Mouse (Mus musculus) natural killer cell, adult 2 months (primary cell): ENCODE data around the gene Lonp1.
A peak's percentile ranks its signal among the peaks of the same experiment; 100 is the strongest.
"Not testable (repeated sequence)": the region's sequence is repeated elsewhere in the genome, so short reads cannot be mapped to it uniquely, and the experiment has no call there.

Experiments used
- DNase-seq, 2 experiments: peaks; one replicate each; pipeline ENCODE4 v3.0.0; 2022; ENCODE audit warnings: low spot score in 2 of 2

The Lonp1 gene

GRCm38 (mm10) chr17:56626754-56627470, at the start of gene Lonp1:
Gene Lonp1 (minus strand): TSS chr17:56626887.
- DNase-seq, result peak; percentile 94 to 97

GRCm38 (mm10) chr17:56673647-56674416, 47.1 kb upstream of the Lonp1 start:
- no peak for DNase-seq

GRCm38 (mm10) chr17:56672941-56673646, 46.4 kb upstream of the Lonp1 start, which contains the start of gene Ranbp3:
Gene Ranbp3 (plus strand): TSS chr17:56673294.
- peak; percentile 99 for DNase-seq

DNA sequence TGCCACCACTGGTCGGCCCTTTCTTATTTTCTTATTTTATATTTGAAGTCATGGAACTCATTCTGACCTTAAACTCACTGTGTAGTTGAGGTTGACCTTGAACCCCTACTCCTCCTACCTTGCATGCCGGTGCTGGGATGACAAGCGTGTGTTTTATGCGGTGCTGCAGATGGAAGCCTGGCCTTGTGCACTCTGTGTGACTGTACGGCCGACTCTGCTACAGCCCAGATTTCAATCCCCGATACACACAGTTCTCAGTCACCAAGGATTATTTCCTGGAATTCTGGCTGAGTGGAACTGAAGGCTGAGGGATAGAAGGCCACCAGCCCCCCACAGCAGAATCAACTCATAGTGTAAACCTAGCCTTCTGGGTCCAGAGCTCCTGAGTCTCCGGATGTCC, 43.1 kb upstream of the Lonp1 start:
- DNase-seq, result no peak

DNA sequence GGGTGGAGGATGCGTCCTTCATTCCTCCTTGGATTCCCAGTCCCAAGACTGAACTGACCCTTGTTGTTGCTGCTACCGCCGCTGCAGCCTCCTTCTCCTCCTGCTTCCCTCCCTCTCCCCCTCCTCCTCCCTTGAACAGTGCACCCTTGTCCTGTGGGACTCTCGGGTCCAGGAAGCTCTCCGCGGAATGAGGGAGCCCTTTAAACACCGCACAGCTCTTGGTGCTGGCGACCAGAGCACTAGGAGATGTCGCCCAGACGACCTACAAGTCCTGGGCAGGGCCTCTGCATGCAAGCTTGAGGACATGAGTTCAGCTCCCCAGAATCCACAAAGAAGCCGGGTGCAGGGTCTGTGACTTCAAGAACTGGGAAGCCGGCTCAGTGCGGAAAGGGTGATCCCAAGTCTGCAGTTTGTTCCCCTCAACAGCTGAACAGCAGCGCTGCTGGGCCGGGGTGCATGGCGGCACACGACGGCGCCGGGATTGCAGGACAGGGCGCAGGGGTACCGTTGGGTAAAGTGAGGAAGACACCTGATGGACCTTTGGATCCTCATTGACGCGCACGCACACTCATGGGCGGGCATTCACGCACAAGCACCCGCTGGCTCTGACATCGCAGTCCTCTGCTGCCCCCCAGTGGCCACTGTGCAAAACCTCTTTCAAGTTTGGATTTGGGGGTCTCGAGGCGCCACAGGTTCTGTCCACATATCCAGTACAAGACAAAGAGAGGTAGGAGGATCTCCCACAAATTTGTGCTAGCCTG, 41.9 kb upstream of the Lonp1 start:
- DNase-seq, result peak; percentile 76 to 85

GRCm38 (mm10) chr17:56667591-56667990, 40.9 kb upstream of the Lonp1 start:
- DNase-seq, result no peak

DNA sequence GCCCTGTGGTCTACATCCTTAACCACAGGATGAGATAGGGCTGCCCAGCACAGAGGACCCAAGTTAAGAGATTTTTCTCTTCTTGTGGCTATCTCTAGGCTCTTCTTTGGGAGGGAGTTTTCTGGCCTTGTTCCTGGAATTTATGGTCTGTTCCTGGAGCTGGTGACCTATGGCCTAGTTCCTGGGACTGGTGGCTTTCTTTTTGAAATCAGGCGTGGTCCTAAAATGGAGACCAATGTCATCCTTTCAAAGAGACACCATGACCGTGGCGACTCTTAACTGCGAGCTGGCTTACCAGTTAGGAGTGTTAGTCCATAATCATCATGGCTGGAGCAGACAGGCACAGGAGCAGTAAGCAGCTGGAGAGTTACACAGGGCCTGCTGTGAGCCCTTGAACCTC, 39.7 kb upstream of the Lonp1 start:
- no peak for DNase-seq

DNA sequence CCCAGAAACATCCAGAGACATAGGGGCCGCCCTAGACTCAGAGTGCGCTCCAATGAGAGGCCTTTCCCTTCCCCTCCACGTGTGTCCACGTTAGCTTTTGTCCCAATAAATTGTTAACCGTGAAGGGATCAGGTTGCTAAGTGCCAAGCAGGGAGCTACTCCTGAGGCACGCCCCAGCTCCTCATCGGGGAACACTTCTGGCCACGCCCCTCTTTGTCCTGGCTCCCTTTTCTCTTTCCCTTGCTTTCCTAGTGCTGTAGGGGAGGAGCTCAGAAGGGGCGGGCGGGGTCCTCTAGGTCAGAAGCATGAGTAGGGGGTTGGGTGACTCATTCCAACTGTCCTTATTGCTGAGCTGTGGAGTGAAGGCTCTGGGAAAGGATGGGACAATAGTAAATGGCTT, 37.6 kb upstream of the Lonp1 start:
- DNase-seq, result no peak

DNA sequence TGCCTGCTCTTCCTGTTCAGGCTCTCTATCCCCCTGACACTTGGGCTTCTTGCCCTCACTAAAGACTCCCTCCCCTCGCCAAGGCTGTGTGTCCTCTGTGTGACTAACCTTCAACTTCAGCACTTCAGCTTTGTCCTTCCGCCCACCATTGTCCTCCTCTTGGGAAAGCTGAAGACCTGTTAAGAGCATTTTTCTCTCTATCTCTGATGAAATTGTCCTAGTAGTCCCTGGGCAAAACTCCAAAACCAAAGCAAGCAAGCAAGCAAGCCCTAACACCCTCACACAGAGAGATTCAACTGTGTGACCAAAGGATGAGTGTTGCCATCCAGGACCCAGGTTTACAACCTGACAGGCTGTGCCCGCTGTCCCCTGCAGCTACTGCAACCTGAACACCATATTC, 37.0 kb upstream of the Lonp1 start:
- DNase-seq, result no peak

DNA sequence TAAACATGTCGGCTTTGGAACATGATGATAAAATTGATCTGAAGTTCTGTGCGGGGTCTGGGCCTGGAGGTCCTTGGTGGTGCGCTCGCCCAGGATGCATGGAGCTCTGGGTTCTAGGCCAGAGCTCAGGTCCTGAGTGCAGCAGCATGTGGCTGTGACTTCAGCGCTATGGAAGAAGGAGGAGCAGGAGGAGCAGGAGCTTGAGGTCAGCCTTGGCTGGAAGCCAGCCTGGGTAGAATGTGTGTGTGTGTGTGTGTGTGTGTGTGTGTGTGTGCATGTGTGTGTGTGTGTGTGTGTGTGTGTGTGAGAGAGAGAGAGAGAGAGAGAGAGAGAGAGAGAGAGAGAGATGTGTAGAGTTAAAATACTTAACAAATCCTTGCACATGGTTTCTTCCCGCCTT, 29.5 kb upstream of the Lonp1 start:
- no peak for DNase-seq

- no peak for DNase-seq
Observed at GRCm38 (mm10) chr17:56655311-56655710, 28.6 kb upstream of the Lonp1 start.

DNA sequence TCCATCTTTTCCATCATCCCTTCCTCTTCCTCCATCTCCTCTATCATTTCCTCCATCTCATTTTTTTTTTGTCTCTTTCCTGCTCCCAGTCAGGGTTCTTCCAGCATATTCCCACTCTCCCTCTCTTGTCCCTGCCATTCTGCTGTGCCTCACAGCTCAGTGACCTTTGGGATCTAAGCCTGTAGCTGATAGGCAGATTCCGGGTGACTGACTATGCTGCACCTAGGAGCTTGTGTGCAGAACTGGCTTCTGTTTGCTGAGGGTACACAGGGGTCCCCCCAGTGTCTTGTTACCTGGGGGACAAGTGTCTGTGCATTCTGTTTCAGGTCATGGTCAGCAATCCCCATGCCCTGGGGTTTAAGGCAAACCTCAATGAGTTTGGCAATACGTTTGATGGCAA, 28.1 kb upstream of the Lonp1 start:
- DNase-seq, result no peak

DNA sequence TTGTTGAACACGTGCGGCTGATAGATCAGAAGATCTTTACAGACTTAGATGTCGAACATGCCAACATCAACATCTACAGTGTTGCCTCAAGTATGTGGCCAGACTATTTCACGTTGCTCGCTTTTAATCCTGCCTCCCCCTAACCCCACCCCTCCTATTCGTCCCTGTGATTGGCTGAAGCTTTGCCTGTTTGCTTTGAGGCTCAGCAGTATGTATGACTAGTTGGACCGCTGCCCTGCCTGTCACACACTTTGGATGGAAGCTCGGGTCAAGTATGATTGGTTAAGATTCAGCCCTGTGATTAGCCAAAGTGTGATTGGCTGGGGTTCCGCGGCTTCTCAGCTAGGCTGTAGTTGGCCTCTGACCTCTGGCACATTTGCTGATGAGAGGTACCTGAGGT, 25.1 kb upstream of the Lonp1 start:
- no peak for DNase-seq

GRCm38 (mm10) chr17:56647546-56647945, 20.9 kb upstream of the Lonp1 start:
- no peak for DNase-seq

DNA sequence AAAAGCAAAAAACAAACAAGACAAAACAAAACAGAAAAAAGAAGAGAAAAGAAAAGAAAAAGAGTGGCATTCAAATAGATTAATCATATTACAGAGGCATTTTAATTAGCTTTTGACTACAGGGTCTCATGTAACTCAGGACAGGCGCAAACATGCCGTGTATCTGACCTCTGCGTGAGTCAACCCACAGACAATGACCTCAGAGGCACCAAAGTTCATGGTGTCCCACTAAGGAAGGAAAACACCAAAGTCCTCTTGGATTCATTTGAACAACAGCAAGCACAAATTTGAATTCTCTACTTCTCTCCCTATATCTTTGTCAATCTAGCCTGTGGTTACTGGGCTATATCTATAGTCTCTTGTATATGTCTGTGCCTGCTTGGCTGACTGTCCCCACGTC, 16.6 kb upstream of the Lonp1 start:
- DNase-seq, result no peak

- peak in 1 of 2 experiments; percentile 64 for DNase-seq
Observed at GRCm38 (mm10) chr17:56634023-56634422, 7.3 kb upstream of the Lonp1 start.

- no peak for DNase-seq
Observed at GRCm38 (mm10) chr17:56631807-56632206, 5.1 kb upstream of the Lonp1 start.

DNA sequence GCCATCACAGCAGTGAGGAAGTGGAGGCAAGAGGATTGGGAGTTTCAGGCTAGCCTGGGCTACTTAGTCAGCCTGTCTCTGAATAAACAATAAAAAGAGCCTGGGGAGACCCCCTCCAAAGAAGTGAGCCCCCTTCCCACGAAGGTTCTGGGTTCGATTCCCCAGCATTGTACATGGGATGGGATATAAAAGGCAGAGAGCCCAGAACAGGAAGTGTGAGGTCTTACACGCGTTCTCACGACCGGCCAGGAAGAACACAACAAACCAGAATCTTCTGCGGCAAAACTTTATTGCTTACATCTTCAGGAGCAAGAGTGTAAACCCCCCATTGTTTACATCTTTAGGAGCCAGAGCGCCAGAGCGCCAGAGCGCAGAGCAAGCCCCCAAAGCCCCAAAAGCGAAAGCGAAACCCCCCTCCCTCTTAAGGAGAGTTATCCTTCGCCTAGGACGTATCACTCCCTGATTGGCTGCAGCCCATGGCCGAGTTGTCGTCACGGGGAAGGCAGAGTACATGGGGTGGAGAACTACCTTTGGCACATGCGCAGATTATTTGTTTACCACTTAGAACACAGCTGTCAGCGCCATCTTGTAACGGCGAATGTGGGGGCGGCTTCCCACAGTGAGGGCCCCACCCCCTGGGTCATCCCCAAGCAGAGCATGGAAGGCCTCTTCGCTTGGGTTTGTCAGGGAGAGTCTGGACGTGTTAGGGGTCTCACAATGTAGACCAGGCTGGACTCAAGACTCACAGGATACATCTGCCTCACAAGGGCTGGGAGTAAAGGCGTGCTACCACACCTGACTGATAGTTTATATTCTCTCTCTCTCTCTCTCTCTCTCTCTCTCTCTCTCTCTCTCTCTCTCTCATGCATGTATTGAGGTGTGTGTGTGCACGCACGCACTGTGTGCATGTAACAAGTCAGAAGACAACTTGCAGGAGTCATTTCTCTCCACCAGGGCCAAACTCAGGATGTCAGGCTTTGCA, 3.4 kb upstream of the Lonp1 start:
- not testable (repeated sequence) for DNase-seq

DNA sequence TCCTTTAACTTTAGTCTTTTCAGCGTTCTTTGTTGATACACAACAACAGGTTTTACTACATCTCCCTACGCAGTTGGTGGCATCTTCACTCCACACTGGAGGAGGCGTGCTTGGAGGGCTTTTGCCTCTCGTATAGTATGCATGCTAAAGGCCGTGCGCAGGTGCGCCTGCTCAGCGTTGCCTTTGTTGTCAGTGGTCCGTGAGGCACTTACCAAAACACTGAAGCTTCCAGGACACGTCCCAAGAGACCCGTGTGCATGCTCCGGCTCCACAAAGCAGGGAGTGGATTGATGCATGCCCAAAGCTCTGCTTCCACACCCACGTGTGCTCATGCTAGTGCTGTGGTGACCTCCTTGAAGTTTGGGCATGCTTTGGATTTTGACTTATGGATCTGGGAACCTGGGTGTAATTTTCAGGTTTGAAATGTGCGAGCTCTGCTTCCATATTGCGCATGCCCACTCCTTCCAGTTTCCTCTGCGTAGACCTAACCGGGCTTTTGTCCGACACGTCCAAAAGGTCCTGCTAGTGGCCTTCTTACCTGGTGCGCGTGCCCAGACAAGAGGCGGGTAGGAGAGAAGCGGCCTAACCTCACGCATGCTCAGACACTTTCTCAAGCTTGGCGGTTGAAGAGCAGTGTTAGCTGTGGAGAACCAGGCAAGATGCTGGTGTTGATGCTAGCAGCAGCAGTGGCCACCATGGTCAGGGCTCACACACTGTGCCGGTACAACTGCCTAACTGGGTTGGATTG, 1.0 kb upstream of the Lonp1 start, which contains the start of gene Catsperd:
Catsperd (plus strand) TSS at position 614 of the 748 bp plus-strand sequence.
- no peak for DNase-seq

GRCm38 (mm10) chr17:56626260-56626659, 427 bp downstream of the Lonp1 start:
- DNase-seq, result no peak
